Mouse (Mus musculus) kidney, adult 2 months (tissue): ENCODE measurements around the gene Acbd6. TPM values are rescaled to one million over a fixed set of nuclear protein-coding genes. Genes with fewer than 3 reads are reported as not detected.

Experiments used
- DNase-seq: peaks from one replicate; pipeline ENCODE4 v3.0.0; 2021
- H3K27ac ChIP-seq: fragments of 200-500 bp; 2 replicates; pipeline ENCODE4 v1.5.1; 2012; ENCODE audit warnings: low read depth, low read length, control low read depth, inconsistent platforms; ENCODE audit not compliant: insufficient read depth
- H3K27me3 ChIP-seq: fragments of 200-500 bp; replicated peaks from 2 replicates; pipeline ENCODE4 v1.6.1; 2012; ENCODE audit warnings: mild to moderate bottlenecking, moderate library complexity, low read length, inconsistent platforms; ENCODE audit not compliant: control insufficient read depth, insufficient read depth
- H3K36me3 ChIP-seq: fragments of 200-500 bp; 2 replicates; pipeline ENCODE4 v1.6.1; 2012; ENCODE audit warnings: mild to moderate bottlenecking, moderate library complexity, low read length, inconsistent platforms; ENCODE audit not compliant: control insufficient read depth, insufficient read depth
- H3K4me1 ChIP-seq: fragments of 200-500 bp; 2 replicates; pipeline ENCODE4 v1.6.1; 2011; ENCODE audit warnings: low read length; ENCODE audit not compliant: control insufficient read depth, insufficient read depth
- H3K4me3 ChIP-seq: fragments of 200-500 bp; 2 replicates; pipeline ENCODE4 v1.5.1; 2011; ENCODE audit warnings: mild to moderate bottlenecking, low read depth, low read length, control low read depth; ENCODE audit not compliant: insufficient read depth
- CTCF ChIP-seq: fragments of 200-500 bp; conservative IDR thresholded peaks from 2 replicates; pipeline ENCODE4 v1.5.1; 2011; ENCODE audit warnings: low read depth, mild to moderate bottlenecking, control low read depth, low read length, moderate library complexity, mixed read lengths; ENCODE audit not compliant: insufficient read depth, insufficient read length
- POLR2A ChIP-seq: fragments of 200-500 bp; IDR thresholded peaks from one replicate; pipeline ENCODE4 v1.6.1; 2011; ENCODE audit warnings: low read depth, low read length, control low read depth
- WGBS: fragments of 180-500 bp; shearing (Covaris S2); methylation state at CpG from one replicate; pipeline ENCODE4 v1.1.7; 2018; 5-methylcytosine and 5-hydroxymethylcytosine counted together
- polyA plus RNA-seq: library from polyadenylated mRNA; depleted of rRNA; stranded (reverse); fragments of >200 nt; gene quantifications from 2 replicates; pipeline ENCODE4 v1.2.3, GENCODE M21; 2012

The Acbd6 gene
- polyA plus RNA-seq, 1 experiment: 75.4 TPM

DNA sequence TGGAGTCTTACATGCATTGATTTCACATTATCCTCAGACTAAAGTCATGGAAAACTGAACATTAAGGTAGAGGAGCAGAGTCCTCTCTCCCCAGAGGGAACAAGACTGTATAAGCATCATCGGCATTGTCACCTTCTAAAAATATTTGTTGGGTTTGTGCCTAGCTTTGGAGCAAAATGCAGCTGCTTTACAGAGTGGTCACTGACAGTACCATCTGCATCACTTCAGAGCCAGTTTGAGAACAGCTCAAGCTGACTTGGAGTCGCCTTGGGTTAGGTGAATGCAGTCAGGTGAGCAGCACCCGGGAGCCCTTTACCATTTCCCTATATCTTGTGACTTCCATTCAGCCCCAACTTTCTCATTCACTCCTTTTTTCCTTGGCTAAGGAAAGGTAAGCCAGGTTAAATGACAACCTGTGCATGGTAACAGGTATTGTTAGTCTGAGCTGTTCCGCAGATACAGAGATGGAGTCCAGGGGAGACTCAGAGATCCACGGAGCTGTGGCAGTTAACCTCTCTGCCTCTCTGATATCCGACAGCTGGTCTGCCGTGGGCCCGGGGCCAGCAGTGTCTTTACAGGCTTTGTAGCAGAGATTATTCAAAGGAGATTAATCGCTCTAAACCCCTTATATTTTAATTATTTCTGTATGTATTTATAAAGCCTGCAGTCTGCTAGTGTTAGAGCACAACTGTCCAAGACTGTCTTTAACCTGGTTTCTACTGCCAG lies 92.4 kb downstream of the Acbd6 start:
- 75% methylated on average over 9 of the region's 9 CpGs for WGBS
- DNase-seq: no peak

DNA sequence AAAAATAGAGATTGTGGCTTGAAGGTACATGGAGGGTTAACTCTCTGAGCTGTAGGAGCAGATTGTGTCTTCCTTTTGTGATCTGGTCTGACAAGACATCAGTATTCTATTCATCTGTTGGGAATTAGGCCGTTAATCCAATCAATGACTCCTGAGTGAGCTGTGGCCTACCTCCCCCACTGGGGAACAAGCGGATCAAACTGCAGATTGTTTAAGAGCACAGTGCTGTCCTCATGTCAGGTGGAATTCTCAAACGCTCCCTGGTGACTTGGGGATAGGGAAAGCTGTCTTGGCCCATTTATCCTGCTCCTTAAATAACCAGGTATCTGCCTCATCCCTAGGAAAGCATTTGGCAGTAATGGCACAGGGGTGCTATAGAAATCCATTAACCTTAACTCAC lies 97.0 kb downstream of the Acbd6 start:
- H3K4me3 ChIP-seq: no peak overlapping the region
- H3K4me1 ChIP-seq: no peaks in the 10 kb centered on the region
- no peak for DNase-seq
- TF ChIP-seq CTCF: no peak
- WGBS: 80% methylated on average over 3 of the region's 3 CpGs
- no peaks in the 10 kb centered on the region for H3K36me3 ChIP-seq
- H3K27ac ChIP-seq: no peak overlapping the region
- no peaks in the 10 kb centered on the region for H3K27me3 ChIP-seq

More for the DNA sequence above, 92.4 kb downstream of the Acbd6 start:
- Histone ChIP-seq H3K27ac (no peak overlapping the region), H3K27me3 (no peaks in the 10 kb centered on the region), H3K36me3 (no peaks in the 10 kb centered on the region), H3K4me3 (no peak overlapping the region), H3K4me1 (no peaks in the 10 kb centered on the region)
- TF ChIP-seq POLR2A (no peak), CTCF (no peak)

- 85% methylated on average over 5 of the region's 5 CpGs for WGBS
- Histone ChIP-seq H3K36me3 (no peaks in the 10 kb centered on the region), H3K4me3 (no peak overlapping the region), H3K4me1 (no peaks in the 10 kb centered on the region), H3K27ac (no peak overlapping the region), H3K27me3 (no peaks in the 10 kb centered on the region)
- TF ChIP-seq POLR2A (no peak), CTCF (no peak)
- no peak for DNase-seq
Measured at GRCm38 (mm10) chr1:155656321-155656720, 98.4 kb downstream of the Acbd6 start.

- H3K36me3 ChIP-seq: no peaks in the 10 kb centered on the region
- no peak for TF ChIP-seq POLR2A
- no peak for TF ChIP-seq CTCF
- no peak overlapping the region for H3K4me3 ChIP-seq
- H3K4me1 ChIP-seq: no peaks in the 10 kb centered on the region
- H3K27me3 ChIP-seq: no peaks in the 10 kb centered on the region
- WGBS: 86% methylated on average over 5 of the region's 5 CpGs
- DNase-seq: no peak
- H3K27ac ChIP-seq: no peak overlapping the region
Measured at GRCm38 (mm10) chr1:155663994-155664393, 106.1 kb downstream of the Acbd6 start.

DNA sequence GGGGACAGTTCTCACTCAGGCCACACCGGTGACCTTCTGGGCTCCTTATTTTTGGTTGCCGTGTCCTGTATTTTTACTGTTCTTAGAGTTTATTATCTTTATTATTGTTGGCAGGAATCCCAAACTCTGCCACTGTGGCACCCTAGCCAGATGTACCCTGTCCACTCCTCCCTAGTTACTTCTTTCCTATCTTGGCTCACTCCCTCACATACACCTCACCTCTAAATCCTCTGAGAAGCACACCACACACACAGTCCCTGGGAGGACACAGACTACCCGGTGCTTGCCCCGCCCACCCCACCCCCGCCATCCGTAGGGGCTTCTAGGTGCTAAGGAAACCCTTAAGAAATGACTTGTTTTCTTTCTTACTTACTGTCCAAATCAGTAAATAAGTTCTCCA lies 117.7 kb downstream of the Acbd6 start:
- Histone ChIP-seq H3K4me3 (no peak overlapping the region), H3K27me3 (no peaks in the 10 kb centered on the region), H3K27ac (no peak overlapping the region), H3K4me1 (no peaks in the 10 kb centered on the region), H3K36me3 (no peaks in the 10 kb centered on the region)
- TF ChIP-seq POLR2A: no peak
- no peak for TF ChIP-seq CTCF
- no peak for DNase-seq
- 77% methylated on average over 6 of the region's 6 CpGs for WGBS

GRCm38 (mm10) chr1:155681116-155681799 lies 123.3 kb downstream of the Acbd6 start:
- DNase-seq: no peak
- H3K27ac ChIP-seq: no peak overlapping the region

GRCm38 (mm10) chr1:155686816-155687215 lies 128.9 kb downstream of the Acbd6 start:
- Histone ChIP-seq H3K36me3 (no peaks in the 10 kb centered on the region), H3K4me3 (no peak overlapping the region), H3K27me3 (no peaks in the 10 kb centered on the region), H3K4me1 (no peaks in the 10 kb centered on the region), H3K27ac (no peak overlapping the region)
- no peak for TF ChIP-seq CTCF
- no peak for TF ChIP-seq POLR2A
- DNase-seq: no peak
- 75% methylated on average over 15 of the region's 15 CpGs for WGBS

More at GRCm38 (mm10) chr1:155681116-155681799, 123.3 kb downstream of the Acbd6 start:
- no peaks in the 10 kb centered on the region for H3K27me3 ChIP-seq
- WGBS: 62% methylated on average over 10 of the region's 10 CpGs
- TF ChIP-seq POLR2A: no peak
- no peak for TF ChIP-seq CTCF
- H3K36me3 ChIP-seq: no peaks in the 10 kb centered on the region
- no peak overlapping the region for H3K4me3 ChIP-seq
- H3K4me1 ChIP-seq: no peaks in the 10 kb centered on the region
